Mouse (Mus musculus) brown adipose tissue, adult 24 weeks (tissue): Measurements from ENCODE around the gene Pofut1. TPM values are rescaled to one million over a fixed set of nuclear protein-coding genes. Genes with fewer than 3 reads are reported as not detected.

ENCODE experiments used
- H3K27ac ChIP-seq: fragments of 200-500 bp; replicated peaks from 2 replicates; pipeline ENCODE4 v1.5.1; 2012; ENCODE audit warnings: low read depth, mild to moderate bottlenecking, low read length
- H3K4me1 ChIP-seq: fragments of 200-500 bp; 2 replicates; pipeline ENCODE4 v1.6.1; 2012; ENCODE audit warnings: low read length, mixed read lengths; ENCODE audit not compliant: control insufficient read depth, insufficient read depth, insufficient read length
- H3K4me3 ChIP-seq: fragments of 200-500 bp; 2 replicates; pipeline ENCODE4 v1.5.1; 2012; ENCODE audit warnings: low read depth, mild to moderate bottlenecking, low read length, moderate library complexity; ENCODE audit not compliant: insufficient read depth
- polyA plus RNA-seq: library from polyadenylated mRNA; stranded (reverse); fragments of >200 nt; gene quantifications from 2 replicates; pipeline ENCODE4 v1.2.4, GENCODE M21; 2012; ENCODE audit not compliant: missing spikeins, insufficient read depth, insufficient read length

Pofut1 gene
- polyA plus RNA-seq, 1 experiment = 10.2 TPM

DNA sequence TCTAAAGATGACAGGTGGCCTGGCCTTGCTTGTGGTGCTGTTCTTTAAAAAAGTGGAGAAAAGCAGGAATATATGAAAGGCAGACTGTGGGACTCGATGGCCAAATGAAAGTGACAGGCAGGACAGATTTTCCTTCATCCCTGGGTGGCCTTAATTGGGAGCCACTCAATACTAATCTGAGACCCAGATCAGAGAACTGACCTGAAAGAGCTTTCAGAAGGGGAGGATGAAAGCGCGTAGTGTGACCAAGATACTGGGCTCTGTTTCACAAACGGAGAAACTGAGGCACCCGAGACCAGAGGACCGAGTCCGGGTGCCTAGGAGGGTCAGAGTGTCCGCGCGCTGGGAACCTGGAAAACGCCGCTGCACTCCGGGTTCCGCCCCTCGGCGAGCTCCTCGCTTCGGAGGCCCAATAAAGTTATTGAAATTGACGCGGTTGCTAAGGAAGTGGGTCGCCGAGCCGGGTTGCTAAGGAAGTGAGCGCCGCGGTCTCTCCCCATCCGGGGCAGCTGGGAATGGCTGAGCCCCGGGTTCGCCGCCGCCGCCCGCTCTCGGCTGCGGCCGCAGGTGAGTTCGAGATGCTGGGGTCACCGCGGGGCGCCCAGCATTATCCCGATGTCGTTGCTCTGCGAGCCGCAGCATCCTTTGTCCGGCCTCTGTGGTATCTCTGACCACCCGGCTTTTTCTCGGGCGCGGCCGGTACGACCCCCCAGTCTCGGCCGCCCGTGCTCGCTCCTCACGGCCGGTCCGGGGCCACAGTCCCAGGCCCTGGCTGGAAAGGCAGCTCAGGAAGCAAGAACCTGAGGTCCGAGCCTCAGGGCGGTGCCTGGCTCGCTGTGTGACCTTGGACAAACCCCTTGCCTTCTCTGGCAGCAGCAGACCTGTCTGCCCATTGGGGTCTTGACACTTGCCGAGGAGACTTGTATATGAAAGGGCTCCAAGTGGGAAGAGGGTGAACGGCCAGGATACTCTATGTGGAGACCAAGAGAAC is 49.9 kb downstream of the Pofut1 start, which contains the start of gene Kif3b:
TSS of gene Kif3b (plus strand) at position 476 of the 991 bp plus-strand sequence.
- H3K27ac ChIP-seq = peak within 1 kb of the TSS; percentile 24
- peaks cover 3% of the 10 kb centered on the region; the same call in 1 of the 2 replicates for H3K4me1 ChIP-seq
- H3K4me3 ChIP-seq = peak within 1 kb of the TSS; percentile 90

DNA sequence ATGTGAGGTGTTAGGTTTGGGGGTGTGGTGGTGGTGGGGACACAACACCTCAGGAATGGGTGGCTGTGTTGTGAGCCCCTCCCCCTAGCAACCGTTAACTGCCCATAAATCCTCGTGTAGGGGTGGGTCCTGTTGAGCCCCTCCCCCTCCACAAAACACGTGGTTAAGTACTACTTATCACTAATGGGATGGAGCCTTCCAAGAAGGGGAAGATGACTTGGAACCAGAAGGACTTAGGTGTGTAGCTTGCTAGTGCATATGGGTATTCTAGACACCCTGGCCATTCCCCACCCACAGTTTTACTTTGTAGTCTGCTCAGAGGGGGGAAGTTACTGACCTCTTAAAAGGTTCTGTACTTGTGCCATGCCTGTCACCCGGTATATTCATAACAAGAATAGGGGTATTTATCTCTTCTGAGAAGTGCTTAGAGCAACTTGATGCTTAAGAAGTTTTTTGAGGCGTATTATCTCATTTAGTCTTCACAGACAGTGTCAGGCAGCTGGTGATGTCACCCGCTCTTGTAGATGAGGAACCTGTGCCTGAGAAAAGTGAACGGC is 51.0 kb downstream of the Pofut1 start:
- Histone ChIP-seq H3K27ac (no peak overlapping the region), H3K4me1 (peaks cover 3% of the 10 kb centered on the region; the same call in 1 of the 2 replicates), H3K4me3 (peak overlapping the region; percentile 90; the same call in 1 of the 2 replicates)

DNA sequence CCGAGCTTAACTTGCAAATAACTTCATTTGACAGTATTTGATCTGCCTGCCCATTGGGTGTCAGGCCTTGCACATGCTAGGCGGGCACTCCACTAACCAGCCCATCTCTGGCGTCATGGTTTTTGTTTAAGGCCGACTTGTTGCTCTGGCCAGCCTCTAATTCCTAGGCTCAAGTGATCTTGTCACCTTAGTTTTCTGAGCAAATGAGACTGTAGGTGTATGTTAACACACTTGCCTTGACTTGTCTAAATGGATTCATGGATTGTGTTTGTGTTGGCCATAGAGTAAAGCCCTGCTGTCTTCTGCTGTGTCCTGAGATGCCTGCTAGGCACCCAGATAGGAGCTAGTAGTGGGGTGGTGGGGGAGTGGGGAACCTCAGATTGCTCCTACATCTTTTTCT is 53.9 kb downstream of the Pofut1 start:
- no peak overlapping the region for H3K4me3 ChIP-seq
- H3K27ac ChIP-seq = no peak overlapping the region
- peaks cover 3% of the 10 kb centered on the region; the same call in 1 of the 2 replicates for H3K4me1 ChIP-seq

DNA sequence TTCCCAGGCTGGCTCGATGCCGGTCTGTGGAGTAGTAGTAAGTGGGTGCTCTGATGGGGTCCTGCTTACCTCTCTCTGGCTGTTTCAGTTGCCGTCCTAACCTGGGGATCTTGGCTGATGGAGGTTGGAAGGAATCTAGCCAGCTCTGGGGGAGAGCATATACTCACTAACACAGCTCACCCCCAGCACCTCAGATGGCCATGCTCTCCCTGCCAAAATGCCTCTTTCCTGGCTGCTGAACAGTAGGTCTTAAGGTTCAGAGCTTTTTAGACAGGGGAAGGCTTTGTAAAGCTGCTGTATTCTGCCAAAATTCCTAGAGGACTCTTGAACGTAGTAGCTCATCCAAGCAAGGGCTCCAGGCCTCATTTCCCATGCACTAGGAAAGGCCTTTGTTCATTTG is 56.4 kb downstream of the Pofut1 start:
- H3K27ac ChIP-seq = no peak overlapping the region
- H3K4me3 ChIP-seq = no peak overlapping the region
- H3K4me1 ChIP-seq = no peaks in the 10 kb centered on the region

DNA sequence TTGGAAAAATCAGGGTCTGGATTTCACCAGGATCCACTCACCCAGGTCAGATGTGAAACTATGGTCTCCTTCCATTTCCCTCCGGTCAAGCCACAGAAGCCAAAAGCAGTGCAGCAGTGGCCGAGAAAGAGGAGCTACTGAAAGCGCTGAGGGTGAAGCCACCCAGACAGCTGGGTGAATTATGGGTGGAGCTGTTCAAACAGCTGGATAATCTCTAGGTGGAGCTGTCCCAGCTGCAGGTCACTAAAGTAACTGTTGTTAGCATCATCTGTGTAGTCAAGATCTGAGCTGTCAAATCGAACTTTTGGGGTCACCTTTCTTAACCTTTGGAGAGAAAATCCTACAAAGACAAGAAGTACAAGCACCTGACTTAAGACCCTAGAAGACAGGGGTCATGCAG is 57.1 kb downstream of the Pofut1 start:
- Histone ChIP-seq H3K4me1 (no peaks in the 10 kb centered on the region), H3K27ac (peak overlapping the region; percentile 26; the same call in 1 of the 2 replicates), H3K4me3 (no peak overlapping the region)

DNA sequence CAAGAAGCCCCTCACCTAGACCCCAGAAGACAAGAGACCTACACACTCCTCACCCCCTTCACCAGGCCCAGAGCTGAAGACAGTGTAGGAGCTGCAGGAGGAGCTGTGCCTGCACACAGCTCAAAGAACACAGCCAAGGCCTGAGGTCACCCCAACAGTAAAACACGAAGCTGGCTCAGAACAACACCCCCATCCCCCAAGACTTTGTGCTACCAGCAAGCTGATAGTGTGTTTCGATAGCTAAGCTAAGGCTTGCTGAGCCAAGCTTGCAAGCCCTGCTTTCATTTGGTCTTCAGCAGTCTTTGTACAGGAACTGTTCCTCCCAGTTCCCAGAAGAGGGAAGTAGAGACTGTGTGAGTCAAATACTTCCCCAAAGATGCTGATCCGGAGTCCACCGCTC is 57.5 kb downstream of the Pofut1 start:
- H3K27ac ChIP-seq = peak overlapping the region; percentile 26; the same call in 1 of the 2 replicates
- H3K4me3 ChIP-seq = no peak overlapping the region
- no peaks in the 10 kb centered on the region for H3K4me1 ChIP-seq

DNA sequence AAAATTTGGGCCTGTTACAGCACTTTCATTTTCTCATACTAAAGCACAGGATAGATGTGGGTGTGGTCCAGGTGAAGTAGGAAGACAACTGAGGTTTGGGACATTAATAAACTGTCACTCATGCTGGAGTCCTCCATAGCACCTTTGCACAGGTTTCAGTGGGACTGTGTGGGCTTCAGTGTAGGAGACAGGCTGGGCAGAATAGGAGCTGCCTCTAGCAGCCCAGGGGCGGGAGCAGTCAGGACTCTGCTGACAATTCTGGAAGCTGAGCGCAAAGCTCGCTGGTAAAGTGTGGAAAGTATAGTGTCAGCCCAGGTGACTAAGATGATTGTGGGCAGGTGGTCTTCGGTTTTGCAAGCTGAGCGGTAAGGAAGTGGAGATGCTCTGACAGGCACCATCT is 59.8 kb downstream of the Pofut1 start:
- no peak overlapping the region for H3K27ac ChIP-seq
- H3K4me1 ChIP-seq = no peaks in the 10 kb centered on the region
- no peak overlapping the region for H3K4me3 ChIP-seq

DNA sequence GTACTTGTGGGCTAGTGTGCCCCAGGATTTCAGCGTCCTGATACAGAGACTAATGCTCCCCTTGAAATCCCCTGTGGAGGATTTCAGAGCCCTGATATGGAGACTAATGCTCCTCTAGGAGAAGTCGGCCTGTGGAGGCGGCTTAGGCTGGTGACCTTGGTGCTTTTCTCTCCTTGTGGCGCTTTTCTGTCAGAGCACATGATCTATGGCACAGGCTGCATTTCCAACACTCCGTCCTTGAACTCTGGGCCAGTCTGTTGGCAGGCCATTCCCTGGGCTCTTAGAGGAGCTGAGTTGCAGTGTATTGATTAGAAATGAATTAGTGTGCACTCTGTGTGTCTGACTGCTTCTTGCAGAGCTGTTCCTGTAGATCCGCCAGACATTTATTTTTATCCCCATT is 63.9 kb downstream of the Pofut1 start:
- Histone ChIP-seq H3K4me3 (no peak overlapping the region), H3K4me1 (peaks cover 3% of the 10 kb centered on the region), H3K27ac (peak overlapping the region; percentile 84)

DNA sequence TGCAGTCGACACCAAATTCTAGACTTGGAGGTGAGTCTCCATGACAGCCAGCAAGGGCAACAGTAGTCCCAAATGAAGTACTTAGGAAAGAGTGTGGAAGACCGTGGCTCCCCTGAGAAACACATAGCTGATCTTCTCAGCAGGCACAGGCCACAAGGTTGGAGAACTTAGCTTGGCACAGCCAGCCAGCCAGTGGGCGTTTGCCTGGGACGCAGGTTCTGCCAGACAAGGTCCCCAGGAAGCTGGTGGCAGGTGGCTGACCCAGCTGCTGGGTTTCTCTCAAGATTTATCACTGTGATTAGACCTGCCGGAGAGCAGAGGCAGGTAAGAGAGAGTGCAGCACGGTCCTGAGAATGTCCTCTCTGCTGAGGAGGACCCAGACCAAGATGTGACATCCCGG is 67.3 kb downstream of the Pofut1 start:
- H3K4me3 ChIP-seq = no peak overlapping the region
- H3K27ac ChIP-seq = no peak overlapping the region; the same call in 1 of the 2 replicates

DNA sequence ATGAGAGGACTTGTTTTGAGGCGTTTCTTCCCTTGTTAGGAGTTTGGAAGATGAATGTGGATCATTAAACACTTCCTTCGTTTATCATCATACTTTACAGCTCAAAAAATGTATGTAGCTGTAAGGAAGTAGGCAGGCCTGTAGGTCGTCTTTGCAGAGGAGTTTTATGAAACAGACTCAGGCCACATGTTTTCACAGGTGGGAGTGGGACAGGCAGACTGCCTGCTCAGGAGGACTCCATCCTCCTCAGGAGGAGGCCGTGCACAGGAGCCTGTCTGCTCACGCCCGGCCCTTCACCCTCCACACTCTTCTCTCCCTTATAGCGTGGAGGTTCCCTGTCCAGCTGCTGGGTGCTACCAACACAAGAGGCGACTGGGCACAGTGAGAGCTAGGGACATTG is 67.8 kb downstream of the Pofut1 start:
- Histone ChIP-seq H3K4me1 (peaks cover 3% of the 10 kb centered on the region), H3K4me3 (no peak overlapping the region), H3K27ac (no peak overlapping the region)

More for the DNA sequence above, 67.3 kb downstream of the Pofut1 start:
- H3K4me1 ChIP-seq = peaks cover 3% of the 10 kb centered on the region

DNA sequence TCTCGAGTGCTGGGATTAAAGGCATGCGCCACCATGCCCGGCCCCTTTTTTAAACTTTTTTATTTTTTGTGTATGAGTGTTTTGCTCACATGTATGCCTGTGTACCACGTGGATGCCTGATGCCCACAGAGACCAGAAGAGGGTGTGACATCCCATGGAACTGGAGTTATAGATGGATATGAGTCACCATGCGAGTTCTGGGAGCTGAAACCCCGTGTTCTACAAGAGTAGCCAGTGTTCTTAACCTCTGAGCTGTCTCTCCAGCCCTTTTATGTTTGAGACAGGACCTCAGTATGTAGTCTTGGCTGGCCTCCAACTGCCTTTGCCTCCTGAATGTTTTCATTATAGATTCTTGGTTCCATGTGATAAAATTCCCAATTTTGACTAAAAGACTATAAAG is 68.9 kb downstream of the Pofut1 start:
- H3K4me1 ChIP-seq = peaks cover 3% of the 10 kb centered on the region
- no peak overlapping the region for H3K27ac ChIP-seq
- H3K4me3 ChIP-seq = no peak overlapping the region

DNA sequence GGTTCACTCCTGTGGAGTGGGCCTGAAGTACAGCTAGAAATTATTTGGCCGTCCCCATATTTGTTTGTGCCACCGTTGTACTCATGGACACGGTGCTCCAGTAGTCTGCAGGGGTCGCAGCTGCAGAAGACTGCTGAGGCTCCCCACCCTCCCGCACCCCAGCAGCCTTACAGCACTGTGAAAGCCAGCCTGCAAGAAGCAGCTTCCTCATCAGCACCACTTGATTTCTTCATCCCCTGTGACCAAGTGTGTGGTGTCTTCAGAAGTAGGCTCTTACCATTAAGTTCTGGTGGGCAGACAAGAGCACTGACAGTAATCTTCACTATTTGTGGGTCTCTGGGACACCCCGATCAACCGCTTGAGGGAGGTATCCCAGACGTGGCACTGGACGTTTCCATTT is 71.6 kb downstream of the Pofut1 start:
- Histone ChIP-seq H3K27ac (no peak overlapping the region), H3K4me3 (no peak overlapping the region), H3K4me1 (peaks cover 3% of the 10 kb centered on the region)

DNA sequence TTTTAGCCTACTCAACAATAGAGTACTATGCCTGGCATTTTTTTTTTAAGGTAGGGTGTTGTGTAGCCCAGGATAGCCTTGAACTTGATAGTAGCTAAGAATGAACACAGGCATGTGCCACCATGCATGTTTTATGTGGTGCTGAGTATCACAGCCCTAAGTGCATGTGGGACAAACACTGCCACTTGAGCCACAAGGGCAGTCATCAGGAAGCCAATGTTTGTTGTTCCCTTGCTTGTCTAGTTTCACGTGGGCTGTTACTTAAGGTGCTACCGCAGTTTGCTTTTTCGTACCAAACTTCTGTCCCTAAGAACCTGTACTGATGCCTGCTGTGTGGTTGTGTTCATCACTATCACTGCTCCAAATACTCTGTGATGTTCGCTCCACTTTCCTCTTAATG is 77.1 kb downstream of the Pofut1 start:
- no peak overlapping the region for H3K27ac ChIP-seq
- no peak overlapping the region for H3K4me3 ChIP-seq
- H3K4me1 ChIP-seq = 0 out of 2 replicates have a peak, but pooled peaks cover 2% of the 10 kb centered on the region

DNA sequence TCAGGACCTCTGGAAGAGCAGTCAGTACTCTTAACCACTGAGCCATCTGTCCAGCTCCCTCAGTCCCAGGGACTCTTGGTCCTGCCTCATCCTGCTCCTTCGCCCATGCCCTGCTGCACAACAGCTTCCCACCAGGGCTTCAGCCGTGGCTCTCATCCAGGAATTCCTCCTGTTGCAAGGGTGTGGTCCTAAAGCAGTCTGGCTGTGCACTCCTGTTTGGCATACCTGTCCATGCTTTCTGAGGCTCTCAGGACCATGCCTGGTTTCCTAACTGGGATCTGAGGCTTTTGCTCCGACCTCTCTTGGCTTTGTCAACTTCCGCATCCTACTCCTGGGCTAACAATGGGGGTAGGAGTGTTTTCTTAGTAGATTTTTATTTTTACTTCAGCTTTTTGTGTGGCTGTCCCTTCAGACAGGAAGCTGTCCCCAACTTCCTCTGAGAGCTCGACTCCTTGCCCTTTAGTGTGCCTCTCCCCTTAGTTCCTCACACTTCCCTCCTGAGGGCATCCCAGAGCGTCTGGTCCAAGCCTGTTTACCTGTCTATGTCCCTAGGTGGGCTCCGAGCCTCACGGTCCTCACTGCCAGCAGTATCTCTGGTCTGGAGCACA is 77.8 kb downstream of the Pofut1 start:
- Histone ChIP-seq H3K4me3 (no peak overlapping the region), H3K27ac (peak overlapping the region; percentile 61), H3K4me1 (0 out of 2 replicates have a peak, but pooled peaks cover 2% of the 10 kb centered on the region)
